15 mouse cellular contexts compared by ENCODE assay signal in genomic region chr4:95062873-95063272, GRCm38 (mm10). TPM values are rescaled to one million over a fixed set of nuclear protein-coding genes. Genes with fewer than 3 reads are reported as not detected.
DNase-seq lines count a peak whose midpoint lies in the region; ATAC-seq lines count a peak whose summit lies in the region.
"Had no signal": no experiment of that assay in that cellular context is flagged by ENCODE, and none has a peak within 500 bp of the region (broad histone marks: within the 10 kb centered on the region; RNA-seq: fewer than 3 reads in every experiment).

No protein-coding gene starts in this region.

- no peak overlapping the region for H3K27ac ChIP-seq in embryonic facial prominence, embryonic 14.5 days (replicated peaks; ENCODE audit: low read depth, low read length)
- H3K27ac ChIP-seq: layer of hippocampus, adult 2 months; limb, embryonic 10.5 days; neural tube, embryonic 15.5 days had no signal

- H3K4me3 ChIP-seq in embryonic facial prominence, embryonic 14.5 days (ENCODE audit: low read depth, low read length): no peak overlapping the region
- H3K4me3 ChIP-seq: layer of hippocampus, adult 2 months; limb, embryonic 10.5 days; neural tube, embryonic 15.5 days had no signal

- no peaks in the 10 kb centered on the region for H3K9me3 ChIP-seq in embryonic facial prominence, embryonic 14.5 days (ENCODE audit: control insufficient read depth, low read length)
- H3K9me3 ChIP-seq: limb, embryonic 10.5 days; neural tube, embryonic 15.5 days had no signal

- intact Hi-C loops in left cerebral cortex, postnatal 4 days (cut with DNase I): no loop called here
- intact Hi-C loops in left cerebral cortex, postnatal 36 days (cut with DNase I): no loop called here

- 67% methylated on average over 9 of the region's 9 CpGs for WGBS in embryonic facial prominence, embryonic 14.5 days

- H3K4me1 ChIP-seq in embryonic facial prominence, embryonic 14.5 days (ENCODE audit: control insufficient read depth, insufficient read depth, low read length): no peaks in the 10 kb centered on the region
- H3K4me1 ChIP-seq: limb, embryonic 10.5 days; neural tube, embryonic 15.5 days had no signal

- peak; percentile 30; the same call in 1 of the 2 replicates for ATAC-seq in embryonic facial prominence, embryonic 14.5 days (ENCODE audit: low read depth)
- no peak for ATAC-seq in activated CD4-positive, CD25-positive, alpha-beta regulatory T cell, adult 4 months
- ATAC-seq: forebrain, postnatal 0 days had no signal

- no peaks in the 10 kb centered on the region for H3K36me3 ChIP-seq in embryonic facial prominence, embryonic 14.5 days (ENCODE audit: control insufficient read depth, insufficient read depth, low read length)
- H3K36me3 ChIP-seq: limb, embryonic 10.5 days; neural tube, embryonic 15.5 days had no signal

- H3K9ac ChIP-seq in embryonic facial prominence, embryonic 14.5 days (ENCODE audit: low read depth, low read length): no peak overlapping the region
- H3K9ac ChIP-seq: forebrain, postnatal 0 days; neural tube, embryonic 15.5 days had no signal

- DNase-seq in left cerebral cortex, postnatal 4 days: peak; percentile 46
- DNase-seq in left cerebral cortex, postnatal 36 days (ENCODE audit: low spot score in 2 of 2): no peak
- DNase-seq in Muller cell, postnatal 12 days (ENCODE audit: inconsistent ontology term): peak; percentile 46
- DNase-seq in embryonic facial prominence, embryonic 14.5 days (ENCODE audit: low spot score): peak; percentile 40
- DNase-seq in kidney, postnatal 10 days: peak; percentile 77
- no peak for DNase-seq in T-cell, adult 2 months (ENCODE audit: low spot score)
- DNase-seq: forebrain, postnatal 0 days; heart, adult 18-20 months; heart, postnatal 36 days; lung, adult 18-20 months; right cerebral cortex, postnatal 25 days had no signal

- H3K27me3 ChIP-seq in embryonic facial prominence, embryonic 14.5 days (replicated peaks; ENCODE audit: control insufficient read depth, insufficient read depth, low read length): no peaks in the 10 kb centered on the region
- H3K27me3 ChIP-seq: neural tube, embryonic 15.5 days had no signal

- no peak overlapping the region for H3K4me2 ChIP-seq in embryonic facial prominence, embryonic 14.5 days (ENCODE audit: low read depth, low read length)
- H3K4me2 ChIP-seq: neural tube, embryonic 15.5 days had no signal

RNA-seq across cellular contexts. Expression of gene Jun, which starts 10.9 kb away (rescaled TPM):
- total RNA-seq in left cerebral cortex, postnatal 4 days (2021): 10 to 100 TPM; 35.5 to 37.4 TPM
- 10 to 100 TPM; 48.6 to 79.9 TPM for total RNA-seq in left cerebral cortex, postnatal 36 days (2021)
- polyA plus RNA-seq in embryonic facial prominence, embryonic 14.5 days (2014; fragmentation: Nextera tagmentation; extraction: Ambion mirVana): 47.1 and 53.6 TPM in 2 replicates
- 10 to 100 TPM in 1 of 2 experiments, 1 to 10 TPM in 1; 7.2 to 16.4 TPM for polyA plus RNA-seq in activated CD4-positive, CD25-positive, alpha-beta regulatory T cell, adult 4 months (2017; shearing (Covaris generic))

Comparison
In these comparisons a context has a peak if more than half of its experiments do, and no peak if none do; other contexts are left out.
1. DNase-seq: peak in left cerebral cortex, postnatal 4 days (single experiment), Muller cell, postnatal 12 days (single experiment), embryonic facial prominence, embryonic 14.5 days (single experiment) and kidney, postnatal 10 days (single experiment); none in left cerebral cortex, postnatal 36 days (0 of 2) and T-cell, adult 2 months (single experiment).